Mouse (Mus musculus) megakaryocyte-erythroid progenitor cell, adult 5 weeks (primary cell): ENCODE results near the gene Atg5. TPM values are rescaled to one million over a fixed set of nuclear protein-coding genes. Genes with fewer than 3 reads are reported as not detected.

Experiments used
- polyA plus RNA-seq: library from polyadenylated mRNA; stranded (reverse); fragments of >175 nt; gene quantifications from 2 replicates; pipeline ENCODE4 v1.2.3, GENCODE M21; 2012

The Atg5 gene
- polyA plus RNA-seq, result 8.8 and 13.2 TPM in 2 replicates

GRCm38 (mm10) chr10:44268145-44268860, at the start of gene Atg5:
Atg5 (plus strand) TSS chr10:44268358.

Other genes with a start within 250 kb of the Atg5 start
- 0.27 and 0.53 TPM in 2 replicates for gene Crybg1, start 119.5 kb upstream of the Atg5 start, polyA plus RNA-seq